Mouse (Mus musculus) heart, postnatal 25 days (tissue): ENCODE results near the gene Mecp2. TPM values are rescaled to one million over a fixed set of nuclear protein-coding genes. Genes with fewer than 3 reads are reported as not detected.

Experiments used
- DNase-seq: peaks from one replicate; pipeline ENCODE4 v3.0.0; 2022; ENCODE audit warnings: low spot score
- intact Hi-C: fragments of 180-260 bp; cut with DNase I; formaldehyde crosslinking; loops from one replicate; pipeline ENCODE4 v1.15.1; 2025
- microRNA-seq: library from miRNA; unstranded; fragments of <30 nt; microRNA quantifications from one replicate; pipeline ENCODE4 v1.2.0, GENCODE M21; 2022
- total RNA-seq, 2 experiments: library from RNA; stranded (reverse); gene quantifications; 2 replicates each; pipeline ENCODE4 v1.2.3; 2021

The Mecp2 gene
- total RNA-seq, 2 experiments from 2014 or later: 27.2 to 30.1 TPM

DNA sequence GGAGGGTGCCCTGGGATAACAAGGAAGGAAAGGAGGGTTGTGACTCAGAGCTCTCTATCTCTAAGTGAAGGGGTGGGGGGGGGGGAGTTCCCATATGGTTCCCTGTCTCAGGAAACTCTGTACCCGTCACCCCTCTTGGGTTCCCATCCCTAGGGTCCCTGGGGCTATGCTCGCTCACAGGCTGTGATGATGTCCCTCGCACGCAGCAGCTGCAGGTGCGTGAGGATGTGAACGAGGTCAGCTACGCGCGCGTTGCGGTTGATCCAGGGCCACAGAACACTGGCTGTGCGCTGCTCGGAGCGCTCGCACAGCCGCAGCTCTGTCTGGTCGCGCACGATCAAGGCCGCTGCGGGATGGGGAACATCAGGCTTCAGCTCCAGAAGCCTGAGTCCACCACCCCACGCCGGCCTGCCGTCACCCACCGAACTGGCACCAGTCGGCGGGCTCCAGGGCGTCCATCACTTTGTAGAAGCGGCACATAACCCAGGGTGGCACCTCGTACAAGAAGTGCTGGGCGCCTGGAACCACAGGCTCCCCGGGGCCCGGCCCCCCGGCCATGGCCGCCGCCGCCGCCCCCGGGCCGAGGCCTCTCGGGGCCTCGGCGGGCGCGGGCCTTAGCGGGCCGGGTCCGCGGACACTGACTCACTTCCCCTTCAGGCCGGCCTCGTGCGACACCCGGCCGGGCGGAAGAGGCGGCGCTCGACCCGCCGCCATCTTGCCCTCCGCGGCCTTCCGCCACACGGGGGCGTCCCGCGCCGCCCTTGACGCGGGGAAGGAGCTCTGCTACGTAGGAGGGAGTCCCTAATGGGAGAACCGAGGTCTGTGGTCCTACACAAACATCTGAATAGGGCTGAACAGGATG, 111.7 kb downstream of the Mecp2 start, which contains the start of gene Irak1:
Irak1 (minus strand) TSS at position 731 of the 862 bp plus-strand sequence.
- intact Hi-C loops: loop anchor here (2.0 to 10.0 kb wide), 5 partner anchors 55 to 389 kb away; partner anchors contain the start of gene Flna
- DNase-seq: peak; percentile 68

DNA sequence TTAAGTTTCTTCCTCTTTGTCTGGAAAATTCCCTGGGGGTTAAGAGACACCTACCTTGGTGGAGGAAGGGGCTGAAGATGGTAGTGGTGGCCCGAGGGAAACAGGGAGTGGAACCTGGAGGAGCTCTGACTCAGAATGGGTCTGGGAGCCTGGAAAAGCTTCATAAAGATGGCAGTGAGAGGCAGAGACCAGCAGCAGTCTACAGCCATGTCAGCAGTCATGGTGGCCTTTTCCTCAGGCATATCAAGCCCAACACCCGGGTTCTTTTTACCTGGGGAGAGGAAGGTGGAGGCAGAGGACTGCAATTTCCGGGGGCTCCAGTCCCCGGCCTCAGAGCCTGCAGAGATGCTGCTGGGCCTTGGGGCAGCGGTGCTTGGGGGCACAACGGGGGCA, 112.4 kb downstream of the Mecp2 start:
- intact Hi-C loops: loop anchor here (5.0 to 10.0 kb wide), 4 partner anchors 60 to 390 kb away; partner anchors contain the start of gene Flna
- DNase-seq: no peak

DNA sequence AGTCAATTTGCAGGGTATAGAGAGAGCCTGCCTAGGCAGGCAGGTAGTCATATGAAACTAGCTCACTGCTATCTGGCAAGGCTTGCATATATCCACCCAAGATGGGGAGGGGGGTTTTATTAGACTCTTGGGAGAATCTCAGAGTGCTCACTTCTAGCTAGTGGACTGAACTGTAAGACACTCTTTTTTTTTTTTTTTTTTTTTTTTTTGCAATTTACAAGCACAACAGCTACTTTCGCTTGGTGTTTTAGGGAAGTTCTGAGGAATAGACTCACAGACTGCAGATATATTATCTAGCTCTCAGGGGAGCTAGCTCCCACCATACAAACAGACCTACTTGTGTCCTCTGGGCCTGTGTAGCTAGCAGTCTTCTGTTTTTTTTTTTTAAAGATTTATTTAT, 120.6 kb downstream of the Mecp2 start:
- intact Hi-C loops: no loop called here
- DNase-seq: no peak

DNA sequence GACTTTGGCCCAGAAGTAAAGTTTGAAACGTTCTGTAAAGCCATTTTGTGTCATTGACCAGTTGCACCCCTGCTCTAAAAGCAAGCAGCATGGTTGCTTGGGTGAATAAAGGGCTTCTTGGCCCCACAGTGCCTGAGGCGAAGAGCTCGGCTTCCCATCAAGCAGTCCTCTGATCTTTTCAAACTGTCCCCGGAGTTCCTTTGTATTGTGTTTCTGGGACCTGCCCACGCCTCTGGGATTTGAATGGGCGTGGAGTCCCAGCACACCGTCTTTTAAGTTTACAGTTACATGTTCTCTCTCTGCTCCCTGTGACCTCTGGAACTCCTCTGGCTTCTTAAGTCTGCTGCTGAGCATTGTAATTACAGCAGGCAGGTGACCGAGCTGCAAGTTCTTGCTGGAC, 127.1 kb downstream of the Mecp2 start:
- DNase-seq: no peak
- intact Hi-C loops: no loop called here

DNA sequence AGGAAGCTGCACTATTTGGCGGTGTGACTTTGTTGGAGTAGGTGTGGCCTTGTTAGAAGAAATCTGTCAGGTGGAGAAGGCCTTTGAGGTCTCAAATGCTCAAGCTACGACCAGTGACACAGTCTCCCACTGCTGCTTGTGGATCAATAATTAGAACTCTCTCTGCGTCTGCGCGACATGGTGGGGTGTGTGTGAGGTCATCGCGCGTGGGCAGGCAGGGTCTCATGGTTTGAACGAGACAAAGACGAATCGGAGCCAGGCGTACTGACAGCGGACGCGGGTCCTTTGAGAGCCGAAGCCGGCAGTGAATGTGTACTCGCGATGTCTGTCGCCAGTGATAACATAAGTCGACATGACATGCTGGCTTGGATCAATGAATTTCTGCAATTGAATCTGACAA, 128.8 kb downstream of the Mecp2 start:
- intact Hi-C loops: no loop called here

DNA sequence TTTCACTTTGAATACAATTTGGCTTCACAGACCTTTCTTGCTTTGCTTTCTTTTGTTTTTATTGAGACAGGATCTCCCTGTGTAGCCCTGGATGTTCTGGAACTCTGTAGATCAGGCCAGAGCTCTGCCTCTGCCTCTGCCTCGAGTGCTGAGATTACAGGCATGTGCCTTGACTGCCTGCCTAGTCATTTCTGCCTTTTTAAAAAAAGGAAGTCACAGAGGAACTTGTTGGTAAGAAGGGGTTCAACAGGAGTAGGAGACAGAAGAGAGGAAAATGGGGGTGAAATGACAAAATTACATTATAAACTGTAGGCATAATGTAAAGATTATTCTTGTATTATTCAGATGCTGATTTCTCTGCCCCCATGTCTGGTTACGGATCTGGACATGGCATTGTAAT, 131.5 kb downstream of the Mecp2 start:
- intact Hi-C loops: no loop called here
- no peak for DNase-seq

More for the DNA sequence above, 128.8 kb downstream of the Mecp2 start:
- no peak for DNase-seq

DNA sequence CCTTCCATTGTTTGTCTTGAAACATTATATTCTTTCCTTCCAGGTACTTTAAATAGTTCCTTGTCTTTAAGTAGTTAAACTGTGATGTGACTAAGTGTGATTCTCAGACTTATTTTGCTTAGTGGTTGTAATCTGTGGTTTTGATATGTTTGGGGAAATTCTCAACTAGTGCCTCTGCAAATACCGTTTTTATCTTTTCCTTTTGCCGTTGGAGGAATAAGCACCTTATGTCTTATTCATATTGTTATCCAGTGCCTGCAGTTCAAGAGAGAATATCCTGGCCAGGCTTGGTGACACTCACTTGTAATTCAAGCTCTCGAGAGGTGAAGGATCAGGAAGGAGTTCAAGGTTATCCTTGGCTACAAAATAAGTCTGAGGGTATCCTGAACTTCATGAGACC, 134.1 kb downstream of the Mecp2 start:
- intact Hi-C loops: no loop called here
- DNase-seq: no peak

DNA sequence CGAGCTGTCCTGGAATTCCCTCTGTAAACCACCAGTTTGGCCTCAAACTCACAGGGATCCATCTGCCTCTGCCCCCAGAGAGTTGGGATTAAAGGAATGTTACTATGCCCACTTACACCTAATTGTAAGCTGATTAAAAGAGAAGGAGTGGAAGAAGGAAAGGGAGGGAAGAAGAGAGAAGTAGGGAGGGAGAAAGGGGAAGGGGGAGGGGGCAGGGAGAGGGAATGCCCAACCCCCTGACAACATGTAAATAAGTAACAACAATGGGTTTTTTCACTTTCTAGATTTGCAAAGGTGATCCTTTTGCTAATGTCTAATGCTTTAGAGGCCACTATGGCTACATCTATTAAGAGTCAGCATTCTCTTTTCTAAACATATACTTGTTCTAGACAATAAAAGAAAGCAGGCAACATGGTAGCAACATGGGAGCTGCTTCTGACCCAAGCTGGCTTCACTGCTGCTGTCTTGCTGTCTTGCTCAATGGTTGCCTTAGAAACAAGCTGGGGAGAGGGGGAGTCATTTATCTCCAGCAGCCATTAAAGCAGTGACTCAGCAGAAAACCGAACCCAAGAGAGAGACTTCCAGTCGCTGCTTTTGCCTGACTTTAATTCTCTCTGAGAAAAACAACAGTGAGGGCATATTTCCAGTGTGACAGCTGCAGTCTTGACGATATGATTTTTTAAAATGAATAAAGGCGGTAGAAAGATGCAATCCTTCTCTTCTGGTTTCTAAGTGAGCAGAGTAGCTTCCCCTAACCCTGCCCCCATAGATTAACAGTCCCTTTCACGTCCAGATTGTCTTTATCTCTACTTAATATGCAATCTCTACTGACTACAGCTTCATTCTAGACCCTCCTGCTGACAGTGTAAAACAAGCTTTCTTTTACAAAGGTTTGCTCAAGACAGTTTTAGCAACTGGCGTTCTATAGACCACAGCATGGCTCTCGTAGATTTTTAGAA, 136.0 kb downstream of the Mecp2 start:
- intact Hi-C loops: no loop called here
- DNase-seq: peak; percentile 16

DNA sequence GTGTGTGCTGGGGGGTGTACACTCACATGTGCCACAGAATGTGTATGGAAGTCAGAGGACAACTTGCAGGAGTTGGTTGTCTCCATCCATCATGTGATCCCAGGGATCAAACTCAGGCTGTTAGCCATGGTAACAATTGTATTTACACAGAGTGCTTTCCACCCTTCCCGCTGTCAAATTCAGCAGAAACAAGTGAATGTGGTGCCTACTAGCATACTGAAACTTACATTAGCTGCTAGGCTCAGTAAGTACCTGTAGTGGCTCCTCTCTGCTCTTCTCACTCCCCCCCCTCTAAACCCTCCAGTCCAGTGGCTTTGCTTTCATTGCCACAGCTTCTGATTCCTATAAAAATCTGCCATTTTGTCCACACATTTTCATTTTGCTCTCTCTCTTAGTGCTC, 157.4 kb downstream of the Mecp2 start:
- DNase-seq: no peak
- intact Hi-C loops: no loop called here

Small RNAs within 50 kb of the gene (microRNA-seq; reads per million reads assigned to microRNA genes)
- gene Mir5132: 5.0 reads per million, percentile 13 among the genes with 10 or more reads in this experiment
- not detected for gene Mir718

Other genes starting within 250 kb of the Mecp2 start
- not detected for gene Avpr2, start 243.3 kb downstream of the Mecp2 start, total RNA-seq
- gene L1cam, start 239.3 kb downstream of the Mecp2 start, total RNA-seq: 1 to 10 TPM; 2.2 to 2.3 TPM
- 1 to 10 TPM; 1.5 to 1.8 TPM for gene Arhgap4, start 213.5 kb downstream of the Mecp2 start, total RNA-seq
- gene Naa10, start 213.4 kb downstream of the Mecp2 start, total RNA-seq: 10 to 100 TPM; 61.5 to 69.3 TPM
- gene Renbp, start 204.5 kb downstream of the Mecp2 start, total RNA-seq: 1 to 10 TPM; 5.8 to 6.2 TPM
- gene Hcfc1, start 169.0 kb downstream of the Mecp2 start, total RNA-seq: 10 to 100 TPM; 39.3 to 41.8 TPM
- 10 to 100 TPM; 58.1 to 60.1 TPM for gene Irak1, start 111.4 kb downstream of the Mecp2 start, total RNA-seq
- gene Opn1mw, start 7.9 kb downstream of the Mecp2 start, total RNA-seq: not detected
- not detected for gene Tex28, start 32.5 kb upstream of the Mecp2 start, total RNA-seq
- gene Tktl1, start 41.9 kb upstream of the Mecp2 start, total RNA-seq: not detected
- 100 to 1,000 TPM in 1 of 2 experiments, 10 to 100 TPM in 1; 91.7 to 120 TPM for gene Flna, start 114.5 kb upstream of the Mecp2 start, total RNA-seq
- gene Emd, start 119.3 kb upstream of the Mecp2 start, total RNA-seq: 10 to 100 TPM; 30.5 to 33.6 TPM
- gene Rpl10, start 135.4 kb upstream of the Mecp2 start, total RNA-seq: 100 to 1,000 TPM; 217 to 221 TPM
- gene Taz, start 146.5 kb upstream of the Mecp2 start, total RNA-seq: 10 to 100 TPM; 42.1 to 45.2 TPM
- 10 to 100 TPM; 13.2 to 17.5 TPM for gene Dnase1l1, start 147.0 kb upstream of the Mecp2 start, total RNA-seq
- 100 to 1,000 TPM; 128 to 139 TPM for gene Atp6ap1, start 161.7 kb upstream of the Mecp2 start, total RNA-seq
- gene Gdi1, start 169.6 kb upstream of the Mecp2 start, total RNA-seq: 10 to 100 TPM; 71.4 to 80.9 TPM
- gene Fam50a, start 177.7 kb upstream of the Mecp2 start, total RNA-seq: 10 to 100 TPM; 23.8 to 25.7 TPM
- gene Plxna3, start 193.7 kb upstream of the Mecp2 start, total RNA-seq: 1 to 10 TPM in 1 of 2 experiments, under 1 TPM in 1; 0.81 to 1.1 TPM
- gene Lage3, start 218.3 kb upstream of the Mecp2 start, total RNA-seq: 10 to 100 TPM; 30.6 to 36.7 TPM
- 10 to 100 TPM; 65.9 to 69.6 TPM for gene Ubl4a, start 237.9 kb upstream of the Mecp2 start, total RNA-seq
- 1 to 10 TPM; 4.3 to 5.4 TPM for gene Slc10a3, start 238.0 kb upstream of the Mecp2 start, total RNA-seq